10 mouse cellular contexts compared by ENCODE assay signal in the genomic region with DNA sequence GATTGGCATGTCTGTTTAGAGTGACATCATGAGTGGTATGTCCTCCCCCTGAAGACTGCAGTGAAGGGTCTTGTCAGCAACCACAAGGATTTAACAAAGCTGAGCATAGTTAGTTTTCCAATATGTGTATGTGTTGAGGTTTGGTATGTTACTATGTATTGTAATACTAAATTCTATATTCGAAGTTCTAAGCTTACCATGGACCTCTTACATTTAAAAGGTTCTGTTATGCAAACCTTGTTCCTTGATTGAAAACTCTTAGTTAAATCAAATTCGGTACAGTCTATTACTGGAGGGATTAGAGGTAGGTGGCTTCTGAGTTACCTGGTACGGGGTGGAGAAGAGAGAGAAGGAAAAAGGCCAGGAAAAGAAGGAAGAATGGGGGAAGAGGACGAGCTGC. TPM values are rescaled to one million over a fixed set of nuclear protein-coding genes. Genes with fewer than 3 reads are reported as not detected.
DNase-seq lines count a peak whose midpoint lies in the region; ATAC-seq and TF ChIP-seq lines count a peak whose summit lies in the region.
"Had no signal": no experiment of that assay in that cellular context is flagged by ENCODE, and none has a peak within 500 bp of the region (broad histone marks: within the 10 kb centered on the region; RNA-seq: fewer than 3 reads in every experiment).

A gene (minus strand): TSS at position 101 of the 400 bp plus-strand sequence.

- H3K9ac ChIP-seq in lung, embryonic 14.5 days = no peak within 1 kb of the TSS
- no peak within 1 kb of the TSS for H3K9ac ChIP-seq in lung, postnatal 0 days (replicated peaks; ENCODE audit: low read depth)
- no peak within 1 kb of the TSS for H3K9ac ChIP-seq in neural tube, embryonic 13.5 days
- H3K9ac ChIP-seq in liver, embryonic 12.5 days = no peak within 1 kb of the TSS
- H3K9ac ChIP-seq: heart, embryonic 12.5 days; liver, embryonic 14.5 days had no signal

- H3K4me2 ChIP-seq in lung, embryonic 14.5 days = no peak within 1 kb of the TSS
- H3K4me2 ChIP-seq in lung, postnatal 0 days (replicated peaks; ENCODE audit: low read depth, low read length) = no peak within 1 kb of the TSS
- H3K4me2 ChIP-seq in neural tube, embryonic 13.5 days = no peak within 1 kb of the TSS
- no peak within 1 kb of the TSS for H3K4me2 ChIP-seq in liver, embryonic 12.5 days
- H3K4me2 ChIP-seq: heart, embryonic 12.5 days had no signal

- WGBS in lung, embryonic 14.5 days = 74% methylated on average over 4 of the region's 4 CpGs
- WGBS in lung, postnatal 0 days = 72% methylated on average over 4 of the region's 4 CpGs
- WGBS in neural tube, embryonic 13.5 days = 82% methylated on average over 4 of the region's 4 CpGs
- WGBS in liver, embryonic 12.5 days (ENCODE audit: insufficient replicate concordance) = 61% methylated on average over 4 of the region's 4 CpGs

- H3K9me3 ChIP-seq in lung, embryonic 14.5 days (ENCODE audit: low read depth, low read length) = no peaks in the 10 kb centered on the region
- H3K9me3 ChIP-seq in lung, postnatal 0 days (ENCODE audit: low read length) = no peaks in the 10 kb centered on the region
- H3K9me3 ChIP-seq in neural tube, embryonic 13.5 days = no peaks in the 10 kb centered on the region
- no peaks in the 10 kb centered on the region for H3K9me3 ChIP-seq in liver, embryonic 12.5 days (replicated peaks)
- H3K9me3 ChIP-seq: heart, embryonic 12.5 days had no signal

- no peak for DNase-seq in lung, embryonic 14.5 days
- DNase-seq in lung, postnatal 0 days (ENCODE audit: low spot score) = no peak
- no peak for DNase-seq in left cerebral cortex, postnatal 10 days (ENCODE audit: extremely low spot score in 1 of 2, low spot score in 2 of 2)
- DNase-seq in thymus, postnatal 10 days (ENCODE audit: low spot score in 2 of 2) = no peak
- DNase-seq: cerebellum, postnatal 10 days had no signal

- no peak within 1 kb of the TSS for H3K4me3 ChIP-seq in lung, embryonic 14.5 days (ENCODE audit: low read depth, low read length)
- H3K4me3 ChIP-seq in lung, postnatal 0 days (ENCODE audit: low read depth, low read length) = no peak within 1 kb of the TSS
- no peak within 1 kb of the TSS for H3K4me3 ChIP-seq in embryonic fibroblast, embryonic 13.5 days (ENCODE audit: insufficient read depth, low read length)
- no peak within 1 kb of the TSS for H3K4me3 ChIP-seq in neural tube, embryonic 13.5 days
- H3K4me3 ChIP-seq in liver, embryonic 12.5 days = no peak within 1 kb of the TSS
- H3K4me3 ChIP-seq: heart, embryonic 12.5 days had no signal

- no peak for TF ChIP-seq EP300 in lung, postnatal 0 days (IDR thresholded peaks at IDR 0.05)

- intact Hi-C loops in left cerebral cortex, postnatal 10 days (cut with DNase I) = no loop called here

- no peak within 1 kb of the TSS for H3K27ac ChIP-seq in lung, embryonic 14.5 days (ENCODE audit: low read depth)
- no peak within 1 kb of the TSS for H3K27ac ChIP-seq in lung, postnatal 0 days (ENCODE audit: low read length)
- no peak within 1 kb of the TSS for H3K27ac ChIP-seq in embryonic fibroblast, embryonic 13.5 days (ENCODE audit: insufficient read depth, low read length)
- no peak within 1 kb of the TSS for H3K27ac ChIP-seq in neural tube, embryonic 13.5 days (replicated peaks)
- no peak within 1 kb of the TSS for H3K27ac ChIP-seq in liver, embryonic 12.5 days
- H3K27ac ChIP-seq: liver, embryonic 14.5 days had no signal

- no peak for TF ChIP-seq CTCF in lung, embryonic 14.5 days (IDR thresholded peaks at IDR 0.05; ENCODE audit: low read depth)
- TF ChIP-seq CTCF in lung, postnatal 0 days (IDR thresholded peaks at IDR 0.05) = no peak
- no peak for TF ChIP-seq CTCF in embryonic fibroblast, embryonic 13.5 days (IDR thresholded peaks at IDR 0.05; ENCODE audit: borderline replicate concordance, insufficient read depth, low read length)

- no peak for TF ChIP-seq POLR2A in embryonic fibroblast, embryonic 13.5 days (IDR thresholded peaks at IDR 0.05; ENCODE audit: low read depth, low read length)

- no peak for ATAC-seq in lung, embryonic 14.5 days (ENCODE audit: insufficient read depth)
- no peak for ATAC-seq in lung, postnatal 0 days
- no peak for ATAC-seq in neural tube, embryonic 13.5 days (ENCODE audit: low read depth)
- ATAC-seq in liver, embryonic 12.5 days = no peak

- H3K36me3 ChIP-seq in lung, embryonic 14.5 days (ENCODE audit: insufficient read depth) = no peaks in the 10 kb centered on the region
- H3K36me3 ChIP-seq in lung, postnatal 0 days (ENCODE audit: insufficient read depth, low read length) = no peaks in the 10 kb centered on the region
- H3K36me3 ChIP-seq in neural tube, embryonic 13.5 days = no peaks in the 10 kb centered on the region
- no peaks in the 10 kb centered on the region for H3K36me3 ChIP-seq in liver, embryonic 12.5 days
- H3K36me3 ChIP-seq: heart, embryonic 12.5 days had no signal

- no peaks in the 10 kb centered on the region for H3K4me1 ChIP-seq in lung, embryonic 14.5 days (ENCODE audit: insufficient read depth)
- H3K4me1 ChIP-seq in lung, postnatal 0 days (ENCODE audit: insufficient read depth, low read depth, low read length) = no peaks in the 10 kb centered on the region
- no peaks in the 10 kb centered on the region for H3K4me1 ChIP-seq in embryonic fibroblast, embryonic 13.5 days (ENCODE audit: control insufficient read depth, insufficient read depth, low read length)
- peaks cover 9% of the 10 kb centered on the region for H3K4me1 ChIP-seq in neural tube, embryonic 13.5 days (replicated peaks)
- H3K4me1 ChIP-seq in liver, embryonic 12.5 days = peaks cover 8% of the 10 kb centered on the region; the same call in 1 of the 2 replicates

- H3K27me3 ChIP-seq in lung, embryonic 14.5 days (ENCODE audit: insufficient read depth, low read length) = no peaks in the 10 kb centered on the region
- H3K27me3 ChIP-seq in lung, postnatal 0 days (replicated peaks; ENCODE audit: insufficient read depth, low read length) = no peaks in the 10 kb centered on the region
- no peaks in the 10 kb centered on the region for H3K27me3 ChIP-seq in neural tube, embryonic 13.5 days
- no peaks in the 10 kb centered on the region for H3K27me3 ChIP-seq in liver, embryonic 12.5 days (replicated peaks)
- H3K27me3 ChIP-seq: heart, embryonic 12.5 days had no signal

RNA-seq across cellular contexts. Expression of the gene that starts here (rescaled TPM):
- 9.9 and 11.0 TPM in 2 replicates for polyA plus RNA-seq in lung, embryonic 14.5 days (2014; fragmentation: Nextera tagmentation; extraction: Ambion mirVana)
- polyA plus RNA-seq in lung, postnatal 0 days (2015; fragmentation: Nextera tagmentation; extraction: Ambion mirVana) = 5.8 and 8.1 TPM in 2 replicates
- 15.3 and 15.9 TPM in 2 replicates for polyA plus RNA-seq in embryonic fibroblast, embryonic 13.5 days (2011; ENCODE audit: insufficient read length, low read depth, missing spikeins)
- 10 to 100 TPM; 21.0 to 21.8 TPM for total RNA-seq in left cerebral cortex, postnatal 10 days (2021)
- polyA plus RNA-seq in neural tube, embryonic 13.5 days (2015; fragmentation: Nextera tagmentation; extraction: Ambion mirVana) = 13.0 and 15.4 TPM in 2 replicates
- 4.0 and 4.3 TPM in 2 replicates for polyA plus RNA-seq in liver, embryonic 12.5 days (2016; fragmentation: Nextera tagmentation; extraction: Ambion mirVana)
